Comparison of ENCODE assay signal across 20 mouse cellular contexts in genomic region chr1:76091031-76091430, GRCm38 (mm10).
DNase-seq lines count a peak whose midpoint lies in the region; ATAC-seq lines count a peak whose summit lies in the region.
"Had no signal": no experiment of that assay in that cellular context is flagged by ENCODE, and none has a peak within 500 bp of the region (broad histone marks: within the 10 kb centered on the region; RNA-seq: fewer than 3 reads in every experiment).

No protein-coding gene starts in this region.

- H3K27me3 ChIP-seq in hindbrain, embryonic 14.5 days (ENCODE audit: control insufficient read depth, insufficient read depth, low read length), result no peaks in the 10 kb centered on the region
- H3K27me3 ChIP-seq in hindbrain, embryonic 12.5 days, result no peaks in the 10 kb centered on the region
- H3K27me3 ChIP-seq in midbrain, embryonic 13.5 days, result no peaks in the 10 kb centered on the region
- H3K27me3 ChIP-seq in midbrain, embryonic 11.5 days (ENCODE audit: control insufficient read depth, insufficient read depth, low read length), result no peaks in the 10 kb centered on the region
- no peaks in the 10 kb centered on the region for H3K27me3 ChIP-seq in hindbrain, embryonic 16.5 days (replicated peaks; ENCODE audit: control insufficient read depth, insufficient read depth, low read length)
- H3K27me3 ChIP-seq in kidney, embryonic 14.5 days (ENCODE audit: control insufficient read depth, insufficient read depth, low read length), result no peaks in the 10 kb centered on the region
- H3K27me3 ChIP-seq: embryonic facial prominence, embryonic 12.5 days; limb, embryonic 13.5 days; megakaryocyte, embryonic 14.5 days; stomach, embryonic 15.5 days had no signal

- H3K4me2 ChIP-seq in hindbrain, embryonic 14.5 days (replicated peaks), result no peak overlapping the region
- H3K4me2 ChIP-seq in hindbrain, embryonic 12.5 days (replicated peaks), result no peak overlapping the region
- no peak overlapping the region for H3K4me2 ChIP-seq in midbrain, embryonic 13.5 days (replicated peaks)
- H3K4me2 ChIP-seq in midbrain, embryonic 11.5 days, result no peak overlapping the region
- H3K4me2 ChIP-seq in hindbrain, embryonic 16.5 days (ENCODE audit: low read length), result no peak overlapping the region
- no peak overlapping the region for H3K4me2 ChIP-seq in kidney, embryonic 14.5 days (replicated peaks; ENCODE audit: low read depth, low read length)
- H3K4me2 ChIP-seq: embryonic facial prominence, embryonic 12.5 days; limb, embryonic 13.5 days; stomach, embryonic 15.5 days had no signal

- H3K9ac ChIP-seq in hindbrain, embryonic 14.5 days, result 0 out of 2 replicates have a peak overlapping the region, but pooled peaks have one; percentile 11
- H3K9ac ChIP-seq in hindbrain, embryonic 12.5 days, result no peak overlapping the region
- H3K9ac ChIP-seq in midbrain, embryonic 13.5 days (replicated peaks), result no peak overlapping the region
- H3K9ac ChIP-seq in midbrain, embryonic 11.5 days (ENCODE audit: low read length), result no peak overlapping the region
- H3K9ac ChIP-seq in hindbrain, embryonic 16.5 days (ENCODE audit: low read depth, low read length), result no peak overlapping the region
- no peak overlapping the region for H3K9ac ChIP-seq in kidney, embryonic 14.5 days (ENCODE audit: low read depth, low read length)
- H3K9ac ChIP-seq: embryonic facial prominence, embryonic 12.5 days; limb, embryonic 13.5 days; liver, embryonic 14.5 days; stomach, embryonic 15.5 days had no signal

- WGBS in hindbrain, embryonic 14.5 days, result 33% methylated on average over 5 of the region's 5 CpGs
- WGBS in hindbrain, embryonic 12.5 days, result 46% methylated on average over 5 of the region's 5 CpGs
- 43% methylated on average over 5 of the region's 5 CpGs for WGBS in midbrain, embryonic 13.5 days
- 59% methylated on average over 5 of the region's 5 CpGs for WGBS in midbrain, embryonic 11.5 days
- 18% methylated on average over 5 of the region's 5 CpGs for WGBS in hindbrain, embryonic 16.5 days
- 33% methylated on average over 5 of the region's 5 CpGs for WGBS in kidney, embryonic 14.5 days

- H3K4me3 ChIP-seq in hindbrain, embryonic 14.5 days (replicated peaks; ENCODE audit: low read length), result no peak overlapping the region
- no peak overlapping the region for H3K4me3 ChIP-seq in hindbrain, embryonic 12.5 days
- H3K4me3 ChIP-seq in midbrain, embryonic 13.5 days (replicated peaks), result no peak overlapping the region
- H3K4me3 ChIP-seq in midbrain, embryonic 11.5 days (ENCODE audit: low read depth, low read length), result no peak overlapping the region
- no peak overlapping the region for H3K4me3 ChIP-seq in hindbrain, embryonic 16.5 days (ENCODE audit: low read length)
- H3K4me3 ChIP-seq in kidney, embryonic 14.5 days (ENCODE audit: low read length), result no peak overlapping the region
- H3K4me3 ChIP-seq: embryonic facial prominence, embryonic 12.5 days; left cerebral cortex, adult 2 months; limb, embryonic 13.5 days; megakaryocyte, embryonic 14.5 days; myocyte; stomach, embryonic 15.5 days had no signal

- no peaks in the 10 kb centered on the region for H3K9me3 ChIP-seq in hindbrain, embryonic 14.5 days (ENCODE audit: control insufficient read depth, low read length)
- no peaks in the 10 kb centered on the region for H3K9me3 ChIP-seq in hindbrain, embryonic 12.5 days (replicated peaks)
- H3K9me3 ChIP-seq in midbrain, embryonic 13.5 days, result no peaks in the 10 kb centered on the region
- no peaks in the 10 kb centered on the region for H3K9me3 ChIP-seq in midbrain, embryonic 11.5 days (ENCODE audit: control insufficient read depth, low read length)
- no peaks in the 10 kb centered on the region for H3K9me3 ChIP-seq in hindbrain, embryonic 16.5 days (ENCODE audit: control insufficient read depth, low read length)
- no peaks in the 10 kb centered on the region for H3K9me3 ChIP-seq in kidney, embryonic 14.5 days (ENCODE audit: control insufficient read depth, low read length)
- H3K9me3 ChIP-seq: embryonic facial prominence, embryonic 12.5 days; limb, embryonic 13.5 days; stomach, embryonic 15.5 days had no signal

- no peaks in the 10 kb centered on the region for H3K36me3 ChIP-seq in hindbrain, embryonic 14.5 days (replicated peaks; ENCODE audit: control insufficient read depth, insufficient read depth)
- H3K36me3 ChIP-seq in hindbrain, embryonic 12.5 days, result no peaks in the 10 kb centered on the region
- no peaks in the 10 kb centered on the region for H3K36me3 ChIP-seq in midbrain, embryonic 13.5 days
- no peaks in the 10 kb centered on the region for H3K36me3 ChIP-seq in midbrain, embryonic 11.5 days (ENCODE audit: control insufficient read depth, insufficient read depth, low read length)
- no peaks in the 10 kb centered on the region for H3K36me3 ChIP-seq in hindbrain, embryonic 16.5 days (ENCODE audit: control insufficient read depth, insufficient read depth, low read length)
- no peaks in the 10 kb centered on the region for H3K36me3 ChIP-seq in kidney, embryonic 14.5 days (ENCODE audit: control insufficient read depth, insufficient read depth, low read length)
- H3K36me3 ChIP-seq: embryonic facial prominence, embryonic 12.5 days; G1E; limb, embryonic 13.5 days; stomach, embryonic 15.5 days had no signal

- H3K27ac ChIP-seq in hindbrain, embryonic 14.5 days, result no peak overlapping the region
- H3K27ac ChIP-seq in hindbrain, embryonic 12.5 days, result no peak overlapping the region
- no peak overlapping the region for H3K27ac ChIP-seq in midbrain, embryonic 13.5 days
- no peak overlapping the region for H3K27ac ChIP-seq in midbrain, embryonic 11.5 days (ENCODE audit: low read depth, low read length)
- H3K27ac ChIP-seq in hindbrain, embryonic 16.5 days (ENCODE audit: low read depth, low read length), result no peak overlapping the region
- no peak overlapping the region for H3K27ac ChIP-seq in kidney, embryonic 14.5 days (ENCODE audit: low read depth, low read length)
- H3K27ac ChIP-seq: embryonic facial prominence, embryonic 12.5 days; left cerebral cortex, adult 2 months; limb, embryonic 13.5 days; liver, embryonic 14.5 days; stomach, embryonic 15.5 days had no signal

- peak; percentile 25 for DNase-seq in hindbrain, embryonic 14.5 days (ENCODE audit: low spot score)
- DNase-seq in midbrain, embryonic 11.5 days (ENCODE audit: low spot score, missing footprints), result no peak
- peak; percentile 81 for DNase-seq in retina, postnatal 1 day
- DNase-seq: cerebellum, postnatal 36 days; gastrocnemius, postnatal 10 days; kidney, adult 2 months; kidney, postnatal 25 days; thymus, adult 2 months had no signal

- ATAC-seq in hindbrain, embryonic 14.5 days (ENCODE audit: low FRiP score), result no peak
- ATAC-seq in hindbrain, embryonic 12.5 days (ENCODE audit: low FRiP score), result no peak
- ATAC-seq in midbrain, embryonic 13.5 days, result peak; percentile 43; the same call in 1 of the 2 replicates
- ATAC-seq in midbrain, embryonic 11.5 days (ENCODE audit: low FRiP score), result no peak
- ATAC-seq in hindbrain, embryonic 16.5 days, result 0 out of 2 replicates have a peak, but pooled peaks have one; percentile 50
- ATAC-seq in kidney, embryonic 14.5 days (ENCODE audit: low FRiP score, low TSS enrichment), result no peak

- 0 out of 2 replicates have a peak, but pooled peaks cover 6% of the 10 kb centered on the region for H3K4me1 ChIP-seq in hindbrain, embryonic 14.5 days (replicated peaks; ENCODE audit: control insufficient read depth, insufficient read depth, low read length)
- H3K4me1 ChIP-seq in hindbrain, embryonic 12.5 days, result peaks cover 8% of the 10 kb centered on the region; the same call in 1 of the 2 replicates
- no peaks in the 10 kb centered on the region for H3K4me1 ChIP-seq in midbrain, embryonic 13.5 days (replicated peaks)
- no peaks in the 10 kb centered on the region for H3K4me1 ChIP-seq in midbrain, embryonic 11.5 days (ENCODE audit: control insufficient read depth, insufficient read depth, low read length)
- H3K4me1 ChIP-seq in hindbrain, embryonic 16.5 days (ENCODE audit: control insufficient read depth, insufficient read depth, low read depth, low read length), result no peaks in the 10 kb centered on the region
- H3K4me1 ChIP-seq in kidney, embryonic 14.5 days (ENCODE audit: control insufficient read depth, insufficient read depth, low read length), result no peaks in the 10 kb centered on the region
- H3K4me1 ChIP-seq: embryonic facial prominence, embryonic 12.5 days; megakaryocyte, embryonic 14.5 days; stomach, embryonic 15.5 days had no signal

Comparison
In these comparisons a context has a peak if more than half of its experiments do, and no peak if none do; other contexts are left out.
1. ATAC-seq: peak in midbrain, embryonic 13.5 days (single experiment) and hindbrain, embryonic 16.5 days (single experiment); none in hindbrain, embryonic 14.5 days (single experiment), hindbrain, embryonic 12.5 days (single experiment), midbrain, embryonic 11.5 days (single experiment) and kidney, embryonic 14.5 days (single experiment).